Mouse (Mus musculus) left cerebral cortex, postnatal 25 days (tissue): ENCODE results near the gene Slc46a1. TPM values are rescaled to one million over a fixed set of nuclear protein-coding genes. Genes with fewer than 3 reads are reported as not detected.

Experiments
- DNase-seq, 2 experiments: peaks; one replicate each; pipeline ENCODE4 v3.0.0; 2022; ENCODE audit warnings: low spot score in 2 of 2, mixed read lengths in 1 of 2
- intact Hi-C: fragments of 180-260 bp; cut with DNase I; formaldehyde crosslinking; loops from one replicate; pipeline ENCODE4 v1.15.1; 2025
- total RNA-seq, 2 experiments: library from RNA; stranded (reverse); gene quantifications; 2 replicates each; pipeline ENCODE4 v1.2.3; 2021

Gene Slc46a1
- total RNA-seq, result 10 to 100 TPM; 10.5 to 11.2 TPM

GRCm38 (mm10) chr11:78465568-78466180, at the start of gene Slc46a1:
TSS of gene Slc46a1 (plus strand) at chr11:78465697.
- DNase-seq, result peak; percentile 80 to 83
- intact Hi-C loops, result no loop called here

DNA sequence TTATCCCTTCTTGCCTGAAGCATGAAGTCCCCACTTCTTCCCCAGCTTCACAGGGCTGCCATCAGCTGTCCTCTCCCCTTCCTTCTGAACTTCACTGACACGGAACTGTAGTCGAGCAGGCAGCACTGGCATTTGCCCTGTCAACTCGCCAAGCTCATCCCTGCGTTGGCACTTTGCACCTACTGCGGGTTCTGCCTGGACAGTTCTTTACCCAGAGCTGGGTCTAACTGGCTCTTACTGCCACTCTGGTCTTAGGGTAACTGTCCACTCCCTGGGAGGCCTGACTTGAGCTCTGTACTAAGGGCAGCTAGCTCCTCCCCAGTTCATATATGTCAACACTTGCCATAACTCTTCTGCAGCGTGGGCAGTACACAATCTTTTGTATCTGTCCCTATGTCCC, 48.6 kb upstream of the Slc46a1 start:
- no peak for DNase-seq
- intact Hi-C loops, result no loop called here

DNA sequence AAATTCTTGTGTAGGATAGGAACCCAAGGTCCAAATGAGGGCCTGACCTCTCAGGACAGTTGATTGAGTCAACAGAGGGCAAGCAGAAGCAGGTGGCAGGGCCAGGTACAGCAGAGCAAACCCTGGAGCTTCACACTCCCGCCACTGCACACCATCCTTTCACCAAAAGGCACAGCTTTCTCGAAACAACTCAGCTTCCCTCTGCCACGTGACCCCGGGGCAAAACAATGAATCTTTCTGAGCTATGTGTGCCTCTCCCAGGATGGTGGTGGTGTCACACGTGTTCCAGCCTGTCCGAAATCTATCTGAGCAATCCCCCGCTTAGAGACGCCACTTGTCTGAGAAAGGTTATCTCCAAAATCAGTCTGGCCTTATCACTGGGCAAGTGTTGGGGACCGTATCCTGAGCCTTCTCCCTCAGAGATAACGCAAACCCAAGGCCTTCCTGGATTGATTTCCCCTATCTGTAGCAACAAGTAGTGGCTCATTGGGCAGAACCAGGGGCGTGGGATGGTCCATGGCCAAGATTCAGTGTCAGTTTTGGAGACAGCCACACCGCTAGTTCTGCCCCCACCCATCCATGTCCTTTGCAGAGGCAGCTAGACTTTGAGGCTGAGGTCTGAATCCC, 45.1 kb upstream of the Slc46a1 start:
- intact Hi-C loops, result no loop called here
- DNase-seq, result no peak

GRCm38 (mm10) chr11:78421201-78422009, 44.1 kb upstream of the Slc46a1 start:
- DNase-seq, result no peak
- intact Hi-C loops, result no loop called here

DNA sequence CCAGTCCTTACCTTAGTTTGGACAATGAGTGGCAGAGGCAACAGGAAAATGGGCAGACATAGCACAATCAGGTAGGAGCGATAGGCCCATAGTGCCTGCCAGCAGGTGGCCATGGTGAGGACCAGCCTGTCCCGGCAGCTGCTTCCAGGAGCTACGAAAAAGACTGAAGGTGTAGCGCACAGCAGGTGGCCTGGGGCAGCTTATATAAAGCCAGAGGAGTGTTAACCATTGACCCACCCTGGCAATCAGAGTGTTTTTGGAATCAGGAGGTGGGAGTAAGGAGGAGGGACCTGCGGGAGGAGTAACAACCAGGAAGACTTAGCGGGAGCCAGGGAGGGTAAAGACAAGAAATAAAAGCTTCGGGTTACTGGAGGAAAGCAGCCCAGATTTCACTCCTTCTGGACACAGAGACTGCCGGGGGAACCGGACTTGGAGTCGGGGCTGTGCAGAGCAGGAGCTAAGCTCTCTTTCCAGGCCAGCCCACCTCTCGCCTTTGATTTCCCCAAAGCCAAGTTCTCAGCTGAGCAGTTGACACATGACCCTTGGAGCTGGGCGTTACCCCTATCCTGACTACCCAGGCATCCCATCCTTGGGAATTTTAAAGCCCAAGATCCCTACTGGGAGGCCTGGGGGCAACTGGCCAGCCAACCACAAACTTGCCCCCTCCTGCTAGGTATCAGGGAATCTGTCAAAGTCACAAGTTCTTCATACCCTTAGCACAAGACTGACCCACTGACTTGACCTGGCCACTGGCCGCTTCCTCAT, 43.3 kb upstream of the Slc46a1 start, which contains the start of gene Slc13a2:
Slc13a2 (minus strand) TSS at position 163 of the 765 bp plus-strand sequence.
- DNase-seq, result no peak
- intact Hi-C loops, result no loop called here

DNA sequence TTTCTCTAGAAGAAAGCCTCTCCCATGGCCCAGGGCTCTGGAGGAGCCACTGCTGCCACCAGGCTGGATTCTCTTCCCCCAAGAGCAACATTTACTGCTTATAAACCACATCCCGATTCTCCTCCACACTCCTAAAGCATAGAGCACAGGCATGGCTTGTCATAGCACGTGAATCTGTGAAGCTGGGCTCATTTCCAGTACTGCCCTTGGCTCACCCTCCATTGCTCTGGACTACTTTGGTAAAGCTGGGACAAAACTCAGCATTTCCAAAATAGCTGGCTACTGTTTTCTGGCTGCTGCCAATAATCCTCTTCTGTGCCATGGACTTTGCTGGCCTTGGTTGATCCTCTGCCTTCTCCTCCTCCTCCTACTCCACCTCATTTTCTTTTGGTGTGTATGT, 41.1 kb upstream of the Slc46a1 start:
- intact Hi-C loops, result no loop called here
- peak; percentile 6 to 42 for DNase-seq

GRCm38 (mm10) chr11:78425572-78425971, 39.9 kb upstream of the Slc46a1 start:
- no peak for DNase-seq
- intact Hi-C loops, result no loop called here

GRCm38 (mm10) chr11:78427655-78428054, 37.8 kb upstream of the Slc46a1 start:
- DNase-seq, result no peak
- intact Hi-C loops, result no loop called here

GRCm38 (mm10) chr11:78428309-78428708, 37.2 kb upstream of the Slc46a1 start:
- DNase-seq, result no peak
- intact Hi-C loops, result no loop called here

DNA sequence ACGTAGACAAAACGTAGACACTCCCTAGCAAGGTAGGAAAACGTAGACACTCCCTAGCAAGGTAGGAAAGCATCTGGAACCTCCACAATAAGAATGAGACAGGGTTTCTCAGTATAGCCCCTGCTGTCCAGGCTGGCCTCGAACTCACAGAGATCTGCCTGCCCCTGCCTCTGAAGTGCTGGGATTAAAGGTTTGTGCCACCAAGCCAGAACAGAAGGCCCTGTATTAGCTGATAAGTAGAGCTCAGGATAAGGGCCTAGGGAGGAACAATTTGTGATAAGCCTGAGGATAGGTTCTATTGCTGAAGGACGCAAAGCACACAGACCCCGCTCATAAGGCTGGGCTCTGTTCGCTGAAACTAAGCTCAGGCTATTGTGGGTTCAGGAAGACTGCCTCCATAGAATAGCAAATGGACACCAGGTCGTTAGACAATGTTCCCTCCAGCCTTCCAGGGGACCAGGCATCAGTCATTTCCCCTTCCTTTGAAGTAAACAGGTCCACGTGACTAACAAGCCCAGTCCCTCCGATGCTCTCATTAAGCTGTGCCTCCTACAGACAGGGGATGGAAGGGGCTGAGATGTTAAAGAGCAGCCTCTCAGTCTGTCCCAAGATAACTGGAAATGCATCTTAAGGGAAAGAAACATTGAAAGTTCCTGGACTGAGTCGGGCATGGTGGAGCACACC, 35.2 kb upstream of the Slc46a1 start:
- no peak for DNase-seq
- intact Hi-C loops, result no loop called here

- DNase-seq, result no peak
- intact Hi-C loops, result no loop called here
Measured at GRCm38 (mm10) chr11:78431176-78431575, 34.3 kb upstream of the Slc46a1 start.

DNA sequence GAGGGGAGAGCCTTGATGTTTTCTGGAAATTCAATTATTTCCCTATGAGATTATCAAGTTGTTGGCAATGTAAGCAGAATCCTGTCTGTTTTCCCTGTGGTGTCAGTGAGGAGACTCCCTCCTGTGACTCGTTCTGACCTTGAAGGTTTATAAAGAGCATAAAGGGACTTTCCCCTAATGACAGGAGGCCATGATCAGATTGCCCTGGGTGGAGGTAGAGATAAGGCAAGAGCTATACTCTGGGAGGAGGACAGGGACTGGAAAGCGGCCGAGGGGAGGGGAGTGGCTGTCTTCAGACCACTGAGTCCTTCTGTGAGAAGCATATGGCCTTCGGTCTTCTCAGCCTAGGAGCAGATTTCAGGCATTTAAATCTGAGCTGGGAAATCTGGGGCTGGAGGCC, 31.4 kb upstream of the Slc46a1 start:
- intact Hi-C loops, result no loop called here

DNA sequence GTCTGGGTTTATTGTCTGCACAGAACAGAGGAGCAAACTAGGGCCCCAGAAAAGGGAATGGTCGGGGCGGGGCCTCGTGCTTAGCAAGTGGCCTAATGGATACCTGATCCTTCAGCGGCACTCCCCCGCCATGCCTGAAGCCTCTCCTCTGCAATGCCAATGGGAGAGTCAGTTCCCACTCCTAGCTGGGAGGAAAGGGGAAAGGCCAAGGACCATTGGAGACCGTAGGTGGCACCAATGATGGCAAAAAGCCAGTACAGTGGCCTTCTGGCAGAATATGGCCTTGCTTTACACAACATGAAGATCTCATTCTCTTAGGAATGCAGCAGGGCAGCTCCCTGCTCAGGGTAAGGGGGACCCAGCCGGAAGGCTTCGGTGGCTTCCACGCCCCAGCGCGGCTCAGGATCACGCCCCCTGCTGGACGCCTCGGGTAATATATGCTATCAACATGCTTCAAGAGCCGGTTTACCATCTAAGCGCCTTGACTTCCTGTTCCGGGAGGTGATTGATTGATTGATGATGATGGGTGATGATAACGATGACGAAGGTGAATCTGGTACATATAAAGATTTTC, 29.6 kb upstream of the Slc46a1 start:
- no peak for DNase-seq
- intact Hi-C loops, result no loop called here

More for the DNA sequence above, 31.4 kb upstream of the Slc46a1 start:
- no peak for DNase-seq

- intact Hi-C loops, result no loop called here
- DNase-seq, result no peak
Measured at GRCm38 (mm10) chr11:78437182-78437581, 28.3 kb upstream of the Slc46a1 start.

GRCm38 (mm10) chr11:78438399-78438930, 27.0 kb upstream of the Slc46a1 start:
- intact Hi-C loops, result no loop called here
- DNase-seq, result no peak

GRCm38 (mm10) chr11:78443115-78443514, 22.4 kb upstream of the Slc46a1 start:
- DNase-seq, result no peak
- intact Hi-C loops, result no loop called here

GRCm38 (mm10) chr11:78447168-78447567, 18.3 kb upstream of the Slc46a1 start:
- intact Hi-C loops, result no loop called here
- no peak for DNase-seq

DNA sequence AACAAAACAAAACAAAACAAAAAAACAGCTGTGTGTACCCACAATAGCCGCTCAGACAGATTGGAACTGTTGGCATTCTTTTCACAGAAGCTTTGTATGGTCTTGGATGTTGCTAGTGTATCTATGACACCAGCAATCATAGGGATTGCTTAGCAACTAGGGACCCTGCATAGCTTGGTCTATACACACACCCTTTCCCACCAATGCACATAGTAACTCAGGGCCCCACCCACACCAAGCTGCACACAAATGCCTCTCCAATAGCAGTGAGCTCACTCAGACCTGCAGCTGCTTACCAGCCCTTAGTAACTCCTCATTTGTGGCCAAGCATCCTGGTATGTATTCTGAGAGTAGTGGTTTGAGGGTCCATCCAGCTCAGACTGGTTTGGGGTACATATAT, 17.3 kb upstream of the Slc46a1 start:
- DNase-seq, result no peak
- intact Hi-C loops, result no loop called here

- DNase-seq, result no peak
- intact Hi-C loops, result loop anchor here (5.0 kb wide), 1 partner anchor 93 kb away; no protein-coding TSS in a partner anchor
Measured at GRCm38 (mm10) chr11:78450337-78450736, 15.2 kb upstream of the Slc46a1 start.
